Mouse (Mus musculus): ENCODE measurements around the gene Mapk10. TPM values are rescaled to one million over a fixed set of nuclear protein-coding genes. Genes with fewer than 3 reads are reported as not detected.

Mapk10 gene
- polyA plus RNA-seq, 1 experiment from 2014 or later: 7.2 TPM

GRCm38 (mm10) chr5:103177010-103177409, 34.1 kb downstream of the Mapk10 start:
- WGBS: 43% methylated on average over 5 of the region's 5 CpGs
- H3K27ac ChIP-seq (ENCODE audit: low read length): no peak overlapping the region

GRCm38 (mm10) chr5:103175989-103176388, 35.1 kb downstream of the Mapk10 start:
- H3K27ac ChIP-seq (ENCODE audit: low read length): no peak overlapping the region
- no peaks in the 10 kb centered on the region for H3K27me3 ChIP-seq (ENCODE audit: control insufficient read depth, insufficient read depth, low read length)
- no peaks in the 10 kb centered on the region for H3K4me1 ChIP-seq (ENCODE audit: control insufficient read depth, insufficient read depth, low read length)
- ATAC-seq (ENCODE audit: insufficient read depth, low FRiP score): no peak
- no peaks in the 10 kb centered on the region for H3K36me3 ChIP-seq (ENCODE audit: control insufficient read depth, insufficient read depth, low read length)
- no peak overlapping the region for H3K9ac ChIP-seq (ENCODE audit: low read length)
- 87% methylated on average over 7 of the region's 7 CpGs for WGBS
- H3K4me2 ChIP-seq (ENCODE audit: low read depth, low read length): no peak overlapping the region
- H3K4me3 ChIP-seq (replicated peaks; ENCODE audit: low read length): no peak overlapping the region
- no peaks in the 10 kb centered on the region for H3K9me3 ChIP-seq (replicated peaks; ENCODE audit: control insufficient read depth, low read length)

More at GRCm38 (mm10) chr5:103177010-103177409, 34.1 kb downstream of the Mapk10 start:
- ATAC-seq (ENCODE audit: insufficient read depth, low FRiP score): no peak
- Histone ChIP-seq H3K4me3 (replicated peaks; ENCODE audit: low read length) (no peak overlapping the region), H3K4me2 (ENCODE audit: low read depth, low read length) (no peak overlapping the region), H3K4me1 (ENCODE audit: control insufficient read depth, insufficient read depth, low read length) (no peaks in the 10 kb centered on the region), H3K9me3 (replicated peaks; ENCODE audit: control insufficient read depth, low read length) (no peaks in the 10 kb centered on the region), H3K36me3 (ENCODE audit: control insufficient read depth, insufficient read depth, low read length) (no peaks in the 10 kb centered on the region), H3K9ac (ENCODE audit: low read length) (no peak overlapping the region), H3K27me3 (ENCODE audit: control insufficient read depth, insufficient read depth, low read length) (no peaks in the 10 kb centered on the region; the same call in 1 of the 2 replicates)

- no peak overlapping the region for H3K4me3 ChIP-seq (replicated peaks; ENCODE audit: low read length)
- H3K9ac ChIP-seq (ENCODE audit: low read length): no peak overlapping the region
- no peak for ATAC-seq (ENCODE audit: insufficient read depth, low FRiP score)
- H3K27ac ChIP-seq (ENCODE audit: low read length): no peak overlapping the region
- no peaks in the 10 kb centered on the region for H3K36me3 ChIP-seq (ENCODE audit: control insufficient read depth, insufficient read depth, low read length)
- 73% methylated on average over 7 of the region's 7 CpGs for WGBS
- H3K4me2 ChIP-seq (ENCODE audit: low read depth, low read length): no peak overlapping the region
- no peaks in the 10 kb centered on the region for H3K27me3 ChIP-seq (ENCODE audit: control insufficient read depth, insufficient read depth, low read length)
- H3K9me3 ChIP-seq (replicated peaks; ENCODE audit: control insufficient read depth, low read length): 0 out of 2 replicates have a peak, but pooled peaks cover 2% of the 10 kb centered on the region
- H3K4me1 ChIP-seq (ENCODE audit: control insufficient read depth, insufficient read depth, low read length): no peaks in the 10 kb centered on the region
These were observed 36.5 kb downstream of the Mapk10 start for GRCm38 (mm10) chr5:103174607-103175006.

GRCm38 (mm10) chr5:103171207-103171606, 39.9 kb downstream of the Mapk10 start:
- no peaks in the 10 kb centered on the region for H3K27me3 ChIP-seq (ENCODE audit: control insufficient read depth, insufficient read depth, low read length)
- H3K36me3 ChIP-seq (ENCODE audit: control insufficient read depth, insufficient read depth, low read length): no peaks in the 10 kb centered on the region
- H3K9ac ChIP-seq (ENCODE audit: low read length): no peak overlapping the region
- no peak overlapping the region for H3K27ac ChIP-seq (ENCODE audit: low read length)
- no peak overlapping the region for H3K4me3 ChIP-seq (replicated peaks; ENCODE audit: low read length)
- H3K4me2 ChIP-seq (ENCODE audit: low read depth, low read length): no peak overlapping the region
- 0 out of 2 replicates have a peak, but pooled peaks cover 3% of the 10 kb centered on the region for H3K9me3 ChIP-seq (replicated peaks; ENCODE audit: control insufficient read depth, low read length)
- no peaks in the 10 kb centered on the region for H3K4me1 ChIP-seq (ENCODE audit: control insufficient read depth, insufficient read depth, low read length)
- 83% methylated on average over 3 of the region's 3 CpGs for WGBS
- no peak for ATAC-seq (ENCODE audit: insufficient read depth, low FRiP score)

GRCm38 (mm10) chr5:103167371-103167770, 43.8 kb downstream of the Mapk10 start:
- Histone ChIP-seq H3K9ac (ENCODE audit: low read length) (no peak overlapping the region), H3K4me2 (ENCODE audit: low read depth, low read length) (no peak overlapping the region), H3K4me1 (ENCODE audit: control insufficient read depth, insufficient read depth, low read length) (no peaks in the 10 kb centered on the region), H3K4me3 (replicated peaks; ENCODE audit: low read length) (no peak overlapping the region), H3K27ac (ENCODE audit: low read length) (no peak overlapping the region), H3K36me3 (ENCODE audit: control insufficient read depth, insufficient read depth, low read length) (no peaks in the 10 kb centered on the region), H3K27me3 (ENCODE audit: control insufficient read depth, insufficient read depth, low read length) (no peaks in the 10 kb centered on the region), H3K9me3 (replicated peaks; ENCODE audit: control insufficient read depth, low read length) (0 out of 2 replicates have a peak, but pooled peaks cover 3% of the 10 kb centered on the region)
- ATAC-seq (ENCODE audit: insufficient read depth, low FRiP score): no peak
- 67% methylated on average over 5 of the region's 5 CpGs for WGBS

GRCm38 (mm10) chr5:103166755-103167154, 44.4 kb downstream of the Mapk10 start:
- 65% methylated on average over 2 of the region's 2 CpGs for WGBS
- Histone ChIP-seq H3K4me2 (ENCODE audit: low read depth, low read length) (no peak overlapping the region), H3K9ac (ENCODE audit: low read length) (no peak overlapping the region), H3K36me3 (ENCODE audit: control insufficient read depth, insufficient read depth, low read length) (no peaks in the 10 kb centered on the region), H3K4me3 (replicated peaks; ENCODE audit: low read length) (no peak overlapping the region), H3K27ac (ENCODE audit: low read length) (no peak overlapping the region), H3K9me3 (replicated peaks; ENCODE audit: control insufficient read depth, low read length) (0 out of 2 replicates have a peak, but pooled peaks cover 3% of the 10 kb centered on the region), H3K27me3 (ENCODE audit: control insufficient read depth, insufficient read depth, low read length) (no peaks in the 10 kb centered on the region), H3K4me1 (ENCODE audit: control insufficient read depth, insufficient read depth, low read length) (no peaks in the 10 kb centered on the region)
- ATAC-seq (ENCODE audit: insufficient read depth, low FRiP score): no peak

- no peaks in the 10 kb centered on the region for H3K9me3 ChIP-seq (replicated peaks; ENCODE audit: control insufficient read depth, low read length)
- no peak overlapping the region for H3K9ac ChIP-seq (ENCODE audit: low read length)
- no peaks in the 10 kb centered on the region for H3K36me3 ChIP-seq (ENCODE audit: control insufficient read depth, insufficient read depth, low read length)
- no peak overlapping the region for H3K4me3 ChIP-seq (replicated peaks; ENCODE audit: low read length)
- H3K27me3 ChIP-seq (ENCODE audit: control insufficient read depth, insufficient read depth, low read length): no peaks in the 10 kb centered on the region
- no peak overlapping the region for H3K4me2 ChIP-seq (ENCODE audit: low read depth, low read length)
- no peak for ATAC-seq (ENCODE audit: insufficient read depth, low FRiP score)
- WGBS: 88% methylated on average over 3 of the region's 3 CpGs
- H3K4me1 ChIP-seq (ENCODE audit: control insufficient read depth, insufficient read depth, low read length): peaks cover 3% of the 10 kb centered on the region; the same call in 1 of the 2 replicates
- H3K27ac ChIP-seq (ENCODE audit: low read length): no peak overlapping the region
These were observed 47.1 kb downstream of the Mapk10 start for GRCm38 (mm10) chr5:103164022-103164421.

GRCm38 (mm10) chr5:103161574-103161973, 49.6 kb downstream of the Mapk10 start:
- Histone ChIP-seq H3K9me3 (replicated peaks; ENCODE audit: control insufficient read depth, low read length) (no peaks in the 10 kb centered on the region), H3K36me3 (ENCODE audit: control insufficient read depth, insufficient read depth, low read length) (no peaks in the 10 kb centered on the region), H3K4me2 (ENCODE audit: low read depth, low read length) (no peak overlapping the region), H3K4me3 (replicated peaks; ENCODE audit: low read length) (no peak overlapping the region), H3K4me1 (ENCODE audit: control insufficient read depth, insufficient read depth, low read length) (peaks cover 3% of the 10 kb centered on the region; the same call in 1 of the 2 replicates), H3K27me3 (ENCODE audit: control insufficient read depth, insufficient read depth, low read length) (no peaks in the 10 kb centered on the region), H3K9ac (ENCODE audit: low read length) (no peak overlapping the region), H3K27ac (ENCODE audit: low read length) (no peak overlapping the region)
- no peak for ATAC-seq (ENCODE audit: insufficient read depth, low FRiP score)
- 44% methylated on average over 3 of the region's 3 CpGs for WGBS

GRCm38 (mm10) chr5:103161196-103161540, 50.0 kb downstream of the Mapk10 start:
- peaks cover 3% of the 10 kb centered on the region; the same call in 1 of the 2 replicates for H3K4me1 ChIP-seq (ENCODE audit: control insufficient read depth, insufficient read depth, low read length)
- no peaks in the 10 kb centered on the region for H3K27me3 ChIP-seq (ENCODE audit: control insufficient read depth, insufficient read depth, low read length)
- H3K9me3 ChIP-seq (replicated peaks; ENCODE audit: control insufficient read depth, low read length): no peaks in the 10 kb centered on the region
- no peak overlapping the region for H3K27ac ChIP-seq (ENCODE audit: low read length)
- no peak overlapping the region for H3K9ac ChIP-seq (ENCODE audit: low read length)
- H3K4me2 ChIP-seq (ENCODE audit: low read depth, low read length): no peak overlapping the region
- WGBS: 9% methylated on average over 1 of the region's 1 CpGs
- H3K36me3 ChIP-seq (ENCODE audit: control insufficient read depth, insufficient read depth, low read length): no peaks in the 10 kb centered on the region
- ATAC-seq (ENCODE audit: insufficient read depth, low FRiP score): no peak
- no peak overlapping the region for H3K4me3 ChIP-seq (replicated peaks; ENCODE audit: low read length)
